Mouse (Mus musculus) megakaryocyte, embryonic 14.5 days (primary cell): ENCODE results near the gene Fam117b.

ENCODE experiments used
- FLI1 ChIP-seq: IDR thresholded peaks from 2 replicates; pipeline ENCODE4 v1.6.1; 2012; ENCODE audit warnings: low read length, inconsistent platforms, mixed read lengths
- GATA1 ChIP-seq: IDR thresholded peaks from 3 replicates; pipeline ENCODE4 v1.6.1; 2012; ENCODE audit warnings: mixed read lengths, low read length, inconsistent platforms, borderline replicate concordance

DNA sequence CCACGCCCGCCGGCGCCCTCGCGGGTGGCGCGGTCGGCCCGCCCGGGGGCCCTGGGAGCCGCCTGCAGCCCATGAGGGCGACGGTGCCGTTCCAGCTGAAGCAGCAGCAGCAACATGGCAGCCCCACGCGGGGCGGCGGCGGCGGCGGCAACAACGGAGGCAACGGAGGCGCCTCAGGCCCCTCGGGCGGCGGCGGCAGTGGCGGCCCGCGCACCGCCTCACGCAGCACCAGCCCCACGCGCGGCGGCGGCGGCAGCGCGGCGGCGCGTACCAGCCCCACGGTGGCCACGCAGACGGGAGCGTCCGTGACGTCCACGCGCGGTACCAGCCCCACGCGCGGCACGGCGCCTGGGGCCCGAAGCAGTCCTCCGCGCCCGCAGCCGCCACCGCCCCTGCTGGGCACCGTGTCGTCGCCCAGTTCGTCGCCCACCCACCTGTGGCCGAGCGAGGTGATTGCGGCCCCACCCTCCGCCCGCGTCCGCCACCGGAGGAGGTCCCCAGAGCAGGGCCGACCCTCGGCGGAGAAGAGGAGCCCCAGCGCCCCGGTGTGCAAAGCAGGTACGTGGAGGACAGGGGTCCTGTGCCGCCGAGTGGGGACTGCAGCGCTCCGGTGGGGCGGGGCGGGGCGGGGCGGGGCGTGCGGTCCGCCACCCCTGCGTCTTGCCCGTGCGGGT, 526 bp downstream of the Fam117b start:
- no peak for TF ChIP-seq FLI1
- TF ChIP-seq GATA1, result no peak
